Mouse (Mus musculus): ENCODE results near the gene Alox15. TPM values are rescaled to one million over a fixed set of nuclear protein-coding genes. Genes with fewer than 3 reads are reported as not detected.

Gene Alox15
- polyA plus RNA-seq, 1 experiment from 2014 or later, result 1.1 TPM

DNA sequence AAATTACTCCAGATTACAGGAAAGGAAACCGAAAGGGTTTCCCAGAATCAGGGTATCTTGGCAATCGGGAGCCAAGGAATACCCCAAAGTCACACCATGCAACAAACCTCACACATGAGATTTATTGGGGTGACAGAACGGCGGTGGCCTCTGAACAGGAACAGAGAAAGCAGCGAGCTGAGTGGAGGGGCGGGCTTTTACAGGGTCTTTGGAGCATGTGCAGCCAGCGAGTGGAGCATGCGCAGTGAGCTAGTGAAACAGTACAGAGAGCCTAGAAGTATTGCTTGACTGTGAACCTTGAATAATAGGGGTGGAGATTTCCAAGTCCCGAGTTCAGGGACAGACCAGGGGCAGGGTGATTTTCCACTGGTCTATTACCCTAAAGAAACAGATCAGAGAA lies 3.2 kb downstream of the Alox15 start:
- DNase-seq (no peak), ATAC-seq (ENCODE audit: low read depth) (no peak)
- Histone ChIP-seq H3K9ac (no peak overlapping the region), H3K4me1 (replicated peaks) (peaks cover 10% of the 10 kb centered on the region), H3K4me3 (replicated peaks) (no peak overlapping the region), H3K9me3 (replicated peaks) (no peaks in the 10 kb centered on the region), H3K4me2 (no peak overlapping the region), H3K27me3 (peaks cover 70% of the 10 kb centered on the region), H3K27ac (no peak overlapping the region), H3K36me3 (no peaks in the 10 kb centered on the region)
- WGBS (ENCODE audit: insufficient replicate concordance), result 66% methylated on average over 9 of the region's 9 CpGs

GRCm38 (mm10) chr11:70347861-70348260 lies 4.0 kb downstream of the Alox15 start:
- DNase-seq (no peak), ATAC-seq (ENCODE audit: low read depth) (no peak)
- H3K36me3 ChIP-seq, result no peaks in the 10 kb centered on the region
- H3K4me1 ChIP-seq (replicated peaks), result peaks cover 10% of the 10 kb centered on the region
- no peak overlapping the region for H3K4me3 ChIP-seq (replicated peaks)
- H3K9me3 ChIP-seq (replicated peaks), result no peaks in the 10 kb centered on the region
- 60% methylated on average over 10 of the region's 10 CpGs for WGBS (ENCODE audit: insufficient replicate concordance)
- no peak overlapping the region for H3K9ac ChIP-seq
- H3K27ac ChIP-seq, result no peak overlapping the region
- peaks cover 63% of the 10 kb centered on the region for H3K27me3 ChIP-seq
- H3K4me2 ChIP-seq, result no peak overlapping the region

DNA sequence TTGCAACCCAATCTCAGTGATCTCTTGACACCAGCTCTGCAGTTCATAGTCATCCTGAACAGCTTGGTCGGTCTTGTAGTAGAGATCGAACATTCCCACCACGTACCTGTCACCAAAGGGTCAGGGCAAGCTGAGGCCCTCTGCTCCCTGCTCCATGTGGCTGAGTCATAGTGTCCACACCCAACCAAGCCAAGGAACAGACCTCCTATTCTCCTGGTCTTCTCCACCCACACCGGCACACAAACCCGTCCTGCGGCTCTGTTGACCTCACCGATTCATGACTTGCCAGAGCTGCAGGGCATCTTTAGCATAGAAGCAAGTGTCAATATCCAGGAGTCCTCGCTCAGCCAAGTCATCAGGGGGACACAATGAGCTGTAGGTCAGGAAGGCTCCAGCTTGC lies 6.3 kb downstream of the Alox15 start:
- Histone ChIP-seq H3K27ac (no peak overlapping the region), H3K27me3 (peaks cover 39% of the 10 kb centered on the region), H3K36me3 (no peaks in the 10 kb centered on the region), H3K9ac (no peak overlapping the region), H3K4me3 (replicated peaks) (no peak overlapping the region), H3K4me1 (replicated peaks) (no peaks in the 10 kb centered on the region), H3K4me2 (no peak overlapping the region), H3K9me3 (replicated peaks) (no peaks in the 10 kb centered on the region)
- ATAC-seq (ENCODE audit: low read depth), result no peak
- no peak for DNase-seq
- 75% methylated on average over 8 of the region's 8 CpGs for WGBS (ENCODE audit: insufficient replicate concordance)

DNA sequence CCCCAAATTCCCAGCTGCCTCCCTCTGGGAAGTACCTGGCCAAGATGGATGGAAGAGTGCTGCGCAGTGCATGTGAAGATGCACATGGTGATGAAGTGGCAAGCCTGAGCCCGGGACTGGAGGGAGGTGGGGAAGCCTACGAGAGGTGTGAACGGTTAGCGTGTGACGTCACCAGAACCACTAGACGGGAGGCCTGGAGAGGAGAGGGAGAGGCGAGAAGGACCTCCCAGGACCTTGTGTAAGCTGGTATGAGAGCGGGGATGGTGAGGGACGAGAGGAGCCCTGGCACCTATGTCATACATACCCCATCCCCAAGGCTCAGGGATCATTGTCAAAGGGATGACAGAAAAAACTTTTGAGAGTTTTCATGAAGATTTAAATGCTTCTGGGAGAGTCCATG lies 6.8 kb downstream of the Alox15 start:
- Histone ChIP-seq H3K4me2 (no peak overlapping the region), H3K27ac (no peak overlapping the region), H3K36me3 (no peaks in the 10 kb centered on the region), H3K9ac (no peak overlapping the region), H3K27me3 (peaks cover 35% of the 10 kb centered on the region), H3K9me3 (replicated peaks) (no peaks in the 10 kb centered on the region), H3K4me3 (replicated peaks) (no peak overlapping the region), H3K4me1 (replicated peaks) (no peaks in the 10 kb centered on the region)
- 57% methylated on average over 10 of the region's 10 CpGs for WGBS (ENCODE audit: insufficient replicate concordance)
- DNase-seq (no peak), ATAC-seq (ENCODE audit: low read depth) (no peak)

GRCm38 (mm10) chr11:70339481-70339880 lies 12.3 kb downstream of the Alox15 start:
- Histone ChIP-seq H3K4me1 (replicated peaks) (no peaks in the 10 kb centered on the region), H3K27ac (no peak overlapping the region), H3K27me3 (peaks cover 6% of the 10 kb centered on the region; the same call in 1 of the 2 replicates), H3K9me3 (replicated peaks) (no peaks in the 10 kb centered on the region), H3K4me2 (no peak overlapping the region), H3K4me3 (replicated peaks) (no peak overlapping the region), H3K9ac (no peak overlapping the region), H3K36me3 (no peaks in the 10 kb centered on the region)
- 30% methylated on average over 7 of the region's 7 CpGs for WGBS (ENCODE audit: insufficient replicate concordance)
- DNase-seq, result no peak
- ATAC-seq (ENCODE audit: low read depth), result no peak

- Histone ChIP-seq H3K4me2 (no peak overlapping the region), H3K36me3 (no peaks in the 10 kb centered on the region), H3K4me1 (replicated peaks) (no peaks in the 10 kb centered on the region), H3K9ac (no peak overlapping the region), H3K27ac (no peak overlapping the region), H3K27me3 (0 out of 2 replicates have a peak, but pooled peaks cover 6% of the 10 kb centered on the region), H3K9me3 (replicated peaks) (no peaks in the 10 kb centered on the region), H3K4me3 (replicated peaks) (no peak overlapping the region)
- DNase-seq, result peak; percentile 16
- 22% methylated on average over 4 of the region's 4 CpGs for WGBS (ENCODE audit: insufficient replicate concordance)
- ATAC-seq (ENCODE audit: low read depth), result no peak
Observed at GRCm38 (mm10) chr11:70334477-70334876, 17.4 kb downstream of the Alox15 start.

GRCm38 (mm10) chr11:70324726-70325125 lies 27.1 kb downstream of the Alox15 start:
- H3K27ac ChIP-seq, result no peak overlapping the region
- H3K4me1 ChIP-seq (replicated peaks), result peaks cover 4% of the 10 kb centered on the region; the same call in 1 of the 2 replicates
- 70% methylated on average over 8 of the region's 8 CpGs for WGBS (ENCODE audit: insufficient replicate concordance)
- no peak for ATAC-seq (ENCODE audit: low read depth)
- no peaks in the 10 kb centered on the region for H3K9me3 ChIP-seq (replicated peaks)
- no peaks in the 10 kb centered on the region for H3K36me3 ChIP-seq
- no peak for DNase-seq
- H3K27me3 ChIP-seq, result peaks cover 51% of the 10 kb centered on the region
- H3K4me3 ChIP-seq (replicated peaks), result no peak overlapping the region
- no peak overlapping the region for H3K4me2 ChIP-seq
- H3K9ac ChIP-seq, result no peak overlapping the region

DNA sequence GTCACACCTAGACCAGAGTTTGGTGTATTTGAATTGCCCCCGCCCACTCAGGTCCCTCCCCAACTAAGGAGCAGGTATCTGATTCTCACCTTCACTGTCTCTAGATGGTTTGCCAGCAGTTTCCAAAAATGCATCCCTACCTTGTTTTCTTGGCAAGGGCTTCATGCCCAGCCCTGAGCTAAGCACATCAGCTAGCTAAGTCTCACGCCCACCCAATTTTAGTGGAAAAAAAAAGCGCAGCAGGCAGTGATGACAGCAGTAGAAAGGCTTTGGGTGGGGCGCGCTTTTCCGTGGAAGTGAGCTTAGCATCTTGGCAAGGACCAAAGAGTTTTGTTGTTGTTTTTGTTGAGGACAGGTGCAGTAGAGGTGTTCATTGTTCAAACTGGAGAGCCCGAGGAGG lies 29.3 kb downstream of the Alox15 start, which contains the start of gene Alox12e:
TSS of gene Alox12e (minus strand) at position 101 of the 400 bp plus-strand sequence.
- Histone ChIP-seq H3K27ac (no peak within 1 kb of the TSS), H3K4me1 (replicated peaks) (peaks cover 4% of the 10 kb centered on the region; the same call in 1 of the 2 replicates), H3K9me3 (replicated peaks) (no peaks in the 10 kb centered on the region), H3K4me2 (no peak within 1 kb of the TSS; the same call in 1 of the 2 replicates), H3K9ac (no peak within 1 kb of the TSS), H3K4me3 (replicated peaks) (no peak within 1 kb of the TSS; the same call in 1 of the 2 replicates), H3K36me3 (no peaks in the 10 kb centered on the region), H3K27me3 (peaks cover 63% of the 10 kb centered on the region)
- ATAC-seq (ENCODE audit: low read depth) (no peak), DNase-seq (no peak)
- WGBS (ENCODE audit: insufficient replicate concordance), result 29% methylated on average over 7 of the region's 7 CpGs

DNA sequence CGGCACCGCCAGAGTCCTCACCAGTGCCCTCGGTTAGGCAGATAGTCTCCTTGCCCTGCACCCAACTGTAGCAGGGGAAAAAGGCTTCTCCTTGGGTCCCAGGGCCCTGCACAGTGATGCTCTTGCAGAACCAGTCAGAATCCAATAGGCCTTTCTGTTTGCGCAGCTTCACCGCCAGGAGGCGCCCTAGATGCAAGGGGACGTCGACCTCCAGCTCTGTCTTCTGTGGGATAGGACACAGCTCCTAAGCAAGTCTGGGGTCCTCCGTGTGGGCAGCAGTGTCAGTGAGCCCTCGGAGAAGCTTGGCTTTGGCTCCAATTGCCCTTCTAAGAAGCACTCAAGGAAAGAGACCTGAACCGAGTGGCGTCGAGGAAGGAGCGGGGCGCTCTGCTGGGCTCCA lies 30.2 kb downstream of the Alox15 start:
- H3K27me3 ChIP-seq, result peaks cover 66% of the 10 kb centered on the region
- no peak overlapping the region; the same call in 1 of the 2 replicates for H3K4me3 ChIP-seq (replicated peaks)
- no peak overlapping the region for H3K27ac ChIP-seq
- ATAC-seq (ENCODE audit: low read depth), result no peak
- no peak overlapping the region for H3K9ac ChIP-seq
- no peaks in the 10 kb centered on the region for H3K9me3 ChIP-seq (replicated peaks)
- WGBS (ENCODE audit: insufficient replicate concordance), result 6% methylated on average over 15 of the region's 15 CpGs
- peaks cover 4% of the 10 kb centered on the region; the same call in 1 of the 2 replicates for H3K4me1 ChIP-seq (replicated peaks)
- H3K4me2 ChIP-seq, result no peak overlapping the region; the same call in 1 of the 2 replicates
- peak; percentile 40 for DNase-seq
- no peaks in the 10 kb centered on the region for H3K36me3 ChIP-seq

GRCm38 (mm10) chr11:70319614-70320013 lies 32.2 kb downstream of the Alox15 start:
- DNase-seq (no peak), ATAC-seq (ENCODE audit: low read depth) (no peak)
- WGBS (ENCODE audit: insufficient replicate concordance), result 65% methylated on average over 12 of the region's 12 CpGs
- no peak overlapping the region for H3K9ac ChIP-seq
- H3K9me3 ChIP-seq (replicated peaks), result no peaks in the 10 kb centered on the region
- peaks cover 62% of the 10 kb centered on the region for H3K27me3 ChIP-seq
- no peak overlapping the region for H3K4me3 ChIP-seq (replicated peaks)
- no peak overlapping the region for H3K4me2 ChIP-seq
- H3K4me1 ChIP-seq (replicated peaks), result peaks cover 4% of the 10 kb centered on the region; the same call in 1 of the 2 replicates
- H3K27ac ChIP-seq, result no peak overlapping the region
- H3K36me3 ChIP-seq, result no peaks in the 10 kb centered on the region

DNA sequence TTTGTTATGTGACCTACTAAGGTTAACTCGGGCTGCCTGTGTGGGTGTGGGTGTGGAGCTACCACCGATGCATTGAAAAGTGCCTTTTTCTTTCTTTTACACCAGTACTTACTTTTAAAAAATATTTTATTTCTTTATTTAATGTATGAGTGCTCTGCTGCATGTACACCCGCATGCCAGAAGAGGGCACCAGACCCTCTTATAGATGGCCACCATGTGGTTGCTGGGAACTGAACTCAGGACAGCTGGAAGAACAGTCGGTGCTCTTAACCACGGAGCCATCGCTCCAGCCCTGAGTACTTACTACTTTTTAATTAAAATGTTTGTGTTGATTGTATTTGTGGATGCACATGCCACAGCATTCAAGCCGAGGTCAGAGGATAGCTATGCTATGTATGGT lies 38.0 kb downstream of the Alox15 start:
- Histone ChIP-seq H3K9ac (no peak overlapping the region), H3K36me3 (no peaks in the 10 kb centered on the region), H3K9me3 (replicated peaks) (no peaks in the 10 kb centered on the region), H3K4me3 (replicated peaks) (no peak overlapping the region), H3K27ac (no peak overlapping the region), H3K4me1 (replicated peaks) (no peaks in the 10 kb centered on the region), H3K4me2 (no peak overlapping the region), H3K27me3 (peaks cover 24% of the 10 kb centered on the region)
- WGBS (ENCODE audit: insufficient replicate concordance), result 25% methylated on average over 7 of the region's 7 CpGs
- ATAC-seq (ENCODE audit: low read depth), result no peak
- no peak for DNase-seq

DNA sequence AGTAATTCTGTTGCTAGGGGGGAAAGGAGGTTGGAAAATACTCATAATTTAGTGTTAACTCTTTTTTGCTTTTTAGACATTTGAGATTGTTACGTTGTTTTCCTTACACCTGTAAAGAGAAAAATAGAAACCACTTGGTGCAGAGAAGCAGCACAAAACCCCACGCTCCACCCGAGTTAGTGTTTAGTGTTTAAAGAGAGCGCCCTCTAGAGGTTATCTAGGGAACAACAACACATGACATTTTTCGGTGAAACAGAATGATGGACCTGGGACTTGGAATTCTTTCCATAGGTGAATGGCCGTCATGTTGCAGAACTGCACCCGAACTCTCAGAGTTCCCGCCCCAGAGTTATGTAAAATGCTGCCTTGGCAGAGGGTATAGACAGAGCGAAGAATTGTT lies 42.5 kb downstream of the Alox15 start:
- ATAC-seq (ENCODE audit: low read depth) (no peak), DNase-seq (no peak)
- H3K4me1 ChIP-seq (replicated peaks), result peaks cover 3% of the 10 kb centered on the region; the same call in 1 of the 2 replicates
- H3K36me3 ChIP-seq, result no peaks in the 10 kb centered on the region
- no peak overlapping the region for H3K4me2 ChIP-seq
- H3K27ac ChIP-seq, result no peak overlapping the region
- peaks cover 9% of the 10 kb centered on the region; the same call in 1 of the 2 replicates for H3K27me3 ChIP-seq
- no peak overlapping the region for H3K4me3 ChIP-seq (replicated peaks)
- 15% methylated on average over 9 of the region's 9 CpGs for WGBS (ENCODE audit: insufficient replicate concordance)
- no peak overlapping the region for H3K9ac ChIP-seq
- no peaks in the 10 kb centered on the region for H3K9me3 ChIP-seq (replicated peaks)
